Mouse (Mus musculus) myocyte (in vitro differentiated cells): ENCODE measurements around the gene Gm9639. TPM values are rescaled to one million over a fixed set of nuclear protein-coding genes. Genes with fewer than 3 reads are reported as not detected.
"Not testable (repeated sequence)": the region's sequence is repeated elsewhere in the genome, so short reads cannot be mapped to it uniquely, and the experiment has no call there.

Source experiments
- H3K27me3 ChIP-seq: one replicate; pipeline ENCODE4 v1.6.1; 2011; ENCODE audit not compliant: control insufficient read depth, insufficient read depth, insufficient read length
- H3K36me3 ChIP-seq: one replicate; pipeline ENCODE4 v1.6.1; 2011; ENCODE audit not compliant: control insufficient read depth, insufficient read depth
- H3K4me2 ChIP-seq: one replicate; pipeline ENCODE4 v1.6.1; 2011; ENCODE audit warnings: low read depth, control low read depth
- H3K4me3 ChIP-seq: one replicate; pipeline ENCODE4 v1.5.1; 2011; ENCODE audit warnings: mild to moderate bottlenecking, control low read depth, moderate library complexity
- H3K79me2 ChIP-seq: one replicate; pipeline ENCODE4 v1.6.1; 2011; ENCODE audit not compliant: control insufficient read depth, insufficient read depth
- H3ac ChIP-seq: one replicate; pipeline ENCODE4 v1.6.1; 2011; ENCODE audit not compliant: control insufficient read depth, insufficient read length
- CEBPB ChIP-seq: IDR thresholded peaks from 2 replicates; pipeline ENCODE4 v1.6.1; 2011; ENCODE audit warnings: mild to moderate bottlenecking, moderate library complexity; ENCODE audit not compliant: poor library complexity, insufficient read depth, severe bottlenecking
- E2F4 ChIP-seq: IDR thresholded peaks from one replicate; pipeline ENCODE4 v1.6.1; 2011; ENCODE audit warnings: mild to moderate bottlenecking, control low read depth, moderate library complexity; ENCODE audit not compliant: insufficient read depth
- MAX ChIP-seq: IDR thresholded peaks from one replicate; pipeline ENCODE4 v1.6.1; 2011; ENCODE audit warnings: low read depth, mild to moderate bottlenecking, control low read depth
- MYOD1 ChIP-seq, 3 experiments: IDR thresholded peaks; one replicate each; pipeline ENCODE4 v1.6.1; 2011; ENCODE audit warnings: control low read depth in 2 of 3, low read depth in 2 of 3, mild to moderate bottlenecking in 2 of 3, moderate library complexity in 1 of 3; ENCODE audit not compliant: insufficient read length in 2 of 3, control insufficient read depth in 1 of 3
- MYOG ChIP-seq, 3 experiments: IDR thresholded peaks; one replicate each; pipeline ENCODE4 v1.6.1; 2011; ENCODE audit warnings: control low read depth in 2 of 3, low read depth in 2 of 3, mild to moderate bottlenecking in 2 of 3; ENCODE audit not compliant: insufficient read length in 2 of 3, control insufficient read depth in 1 of 3, insufficient read depth in 1 of 3
- POLR2A ChIP-seq: IDR thresholded peaks from one replicate; pipeline ENCODE4 v1.6.1; 2011; ENCODE audit warnings: low read depth, mild to moderate bottlenecking, control low read depth, moderate library complexity; ENCODE audit not compliant: insufficient read length
- POLR2AphosphoS2 ChIP-seq: IDR thresholded peaks from one replicate; pipeline ENCODE4 v1.6.1; 2011; ENCODE audit warnings: low read depth, control low read depth; ENCODE audit not compliant: insufficient read length
- REST ChIP-seq: IDR thresholded peaks from one replicate; pipeline ENCODE4 v1.6.1; 2011; ENCODE audit warnings: mild to moderate bottlenecking, control low read depth, moderate library complexity; ENCODE audit not compliant: insufficient read depth, insufficient read length
- SRF ChIP-seq: IDR thresholded peaks from one replicate; pipeline ENCODE4 v1.6.1; 2011; ENCODE audit warnings: low read depth; ENCODE audit not compliant: control insufficient read depth, insufficient read length
- TCF12 ChIP-seq: IDR thresholded peaks from one replicate; pipeline ENCODE4 v1.6.1; 2011; ENCODE audit warnings: mild to moderate bottlenecking, control low read depth; ENCODE audit not compliant: poor library complexity, insufficient read depth, severe bottlenecking
- TCF3 ChIP-seq: IDR thresholded peaks from one replicate; pipeline ENCODE4 v1.6.1; 2011; ENCODE audit warnings: low read depth, control low read depth; ENCODE audit not compliant: insufficient read length
- USF1 ChIP-seq: IDR thresholded peaks from one replicate; pipeline ENCODE4 v1.6.1; 2011; ENCODE audit warnings: low read depth, mild to moderate bottlenecking, control low read depth, moderate library complexity
- polyA plus RNA-seq: library from polyadenylated mRNA; unstranded; fragments of >200 nt; fragmentation: generic; extraction: Trizol; gene quantifications from one replicate; pipeline ENCODE4 v1.2.1, GENCODE M21; 2012; ENCODE audit warnings: missing spikeins

Gm9639 gene
- polyA plus RNA-seq, 1 experiment = not detected

- H3K27me3 ChIP-seq, H3K4me2 ChIP-seq, H3K4me3 ChIP-seq, H3K36me3 ChIP-seq, H3ac ChIP-seq, H3K79me2 ChIP-seq: not testable (repeated sequence)
Measured at GRCm38 (mm10) chr10:77772142-77772541, 22.7 kb downstream of the Gm9639 start.

- not testable (repeated sequence) for H3K4me2 ChIP-seq, H3K36me3 ChIP-seq, H3K79me2 ChIP-seq, H3ac ChIP-seq, H3K4me3 ChIP-seq, H3K27me3 ChIP-seq
Measured at GRCm38 (mm10) chr10:77771225-77771624, 23.7 kb downstream of the Gm9639 start, which contains the start of gene Gm3238. Gene Gm3238 (minus strand): TSS chr10:77771325.

- Histone ChIP-seq H3K79me2 (no peaks in the 10 kb centered on the region), H3K4me2 (no peak overlapping the region), H3K4me3 (no peak overlapping the region), H3K27me3 (no peaks in the 10 kb centered on the region), H3K36me3 (no peaks in the 10 kb centered on the region), H3ac (no peak overlapping the region)
- TF ChIP-seq CEBPB (no peak), REST (no peak), USF1 (no peak), MYOD1 (IDR thresholded peaks at IDR 0.05; ENCODE audit: control insufficient read depth in 1 of 3, insufficient read length in 2 of 3, low read depth in 2 of 3) (no peak), TCF3 (no peak), SRF (no peak), E2F4 (no peak), MYOG (IDR thresholded peaks at IDR 0.05; ENCODE audit: control insufficient read depth in 1 of 3, insufficient read depth in 1 of 3, insufficient read length in 2 of 3, low read depth in 2 of 3) (no peak), MAX (no peak), TCF12 (no peak), POLR2AphosphoS2 (no peak), POLR2A (no peak)
Measured at GRCm38 (mm10) chr10:77769727-77770126, 25.1 kb downstream of the Gm9639 start.

- H3K79me2 ChIP-seq, H3K36me3 ChIP-seq, H3ac ChIP-seq, H3K4me3 ChIP-seq, H3K27me3 ChIP-seq, H3K4me2 ChIP-seq: not testable (repeated sequence)
Measured at GRCm38 (mm10) chr10:77759582-77759981, 35.3 kb downstream of the Gm9639 start, which contains the start of gene Gm3233. Gene Gm3233 (minus strand): TSS chr10:77759682.

GRCm38 (mm10) chr10:77753448-77753847 is 41.4 kb downstream of the Gm9639 start:
- Histone ChIP-seq H3K36me3 (no peaks in the 10 kb centered on the region), H3K4me3 (no peak overlapping the region), H3K27me3 (peaks cover 6% of the 10 kb centered on the region), H3K4me2 (no peak overlapping the region), H3K79me2 (no peaks in the 10 kb centered on the region), H3ac (no peak overlapping the region)
- no peak for TF ChIP-seq USF1
- no peak for TF ChIP-seq MYOD1 (IDR thresholded peaks at IDR 0.05; ENCODE audit: control insufficient read depth in 1 of 3, insufficient read length in 2 of 3, low read depth in 2 of 3)
- no peak for TF ChIP-seq SRF
- TF ChIP-seq POLR2A = no peak
- TF ChIP-seq REST = no peak
- no peak for TF ChIP-seq E2F4
- no peak for TF ChIP-seq TCF12
- no peak for TF ChIP-seq MAX
- no peak for TF ChIP-seq MYOG (IDR thresholded peaks at IDR 0.05; ENCODE audit: control insufficient read depth in 1 of 3, insufficient read depth in 1 of 3, insufficient read length in 2 of 3, low read depth in 2 of 3)
- TF ChIP-seq CEBPB = no peak
- no peak for TF ChIP-seq POLR2AphosphoS2
- TF ChIP-seq TCF3 = no peak

- H3ac ChIP-seq, H3K79me2 ChIP-seq, H3K4me2 ChIP-seq, H3K36me3 ChIP-seq, H3K27me3 ChIP-seq, H3K4me3 ChIP-seq: not testable (repeated sequence)
Measured at GRCm38 (mm10) chr10:77752312-77752711, 42.6 kb downstream of the Gm9639 start.

- peak within 1 kb of the TSS; percentile 3 for H3ac ChIP-seq
- H3K36me3 ChIP-seq, H3K4me2 ChIP-seq, H3K79me2 ChIP-seq, H3K4me3 ChIP-seq, H3K27me3 ChIP-seq: not testable (repeated sequence)
Measured at GRCm38 (mm10) chr10:77751254-77751653, 43.6 kb downstream of the Gm9639 start, which contains the start of gene Gm9736. Gene Gm9736 (minus strand): TSS chr10:77751354.

GRCm38 (mm10) chr10:77750686-77751085 is 44.2 kb downstream of the Gm9639 start:
- H3K79me2 ChIP-seq, H3K4me3 ChIP-seq, H3K36me3 ChIP-seq, H3K27me3 ChIP-seq, H3K4me2 ChIP-seq: not testable (repeated sequence)
- H3ac ChIP-seq = peak overlapping the region; percentile 3
